Mouse (Mus musculus): Measurements from ENCODE around the gene Adi1. TPM values are rescaled to one million over a fixed set of nuclear protein-coding genes. Genes with fewer than 3 reads are reported as not detected.

Gene Adi1
- total RNA-seq, 1 experiment, result 25.3 TPM

DNA sequence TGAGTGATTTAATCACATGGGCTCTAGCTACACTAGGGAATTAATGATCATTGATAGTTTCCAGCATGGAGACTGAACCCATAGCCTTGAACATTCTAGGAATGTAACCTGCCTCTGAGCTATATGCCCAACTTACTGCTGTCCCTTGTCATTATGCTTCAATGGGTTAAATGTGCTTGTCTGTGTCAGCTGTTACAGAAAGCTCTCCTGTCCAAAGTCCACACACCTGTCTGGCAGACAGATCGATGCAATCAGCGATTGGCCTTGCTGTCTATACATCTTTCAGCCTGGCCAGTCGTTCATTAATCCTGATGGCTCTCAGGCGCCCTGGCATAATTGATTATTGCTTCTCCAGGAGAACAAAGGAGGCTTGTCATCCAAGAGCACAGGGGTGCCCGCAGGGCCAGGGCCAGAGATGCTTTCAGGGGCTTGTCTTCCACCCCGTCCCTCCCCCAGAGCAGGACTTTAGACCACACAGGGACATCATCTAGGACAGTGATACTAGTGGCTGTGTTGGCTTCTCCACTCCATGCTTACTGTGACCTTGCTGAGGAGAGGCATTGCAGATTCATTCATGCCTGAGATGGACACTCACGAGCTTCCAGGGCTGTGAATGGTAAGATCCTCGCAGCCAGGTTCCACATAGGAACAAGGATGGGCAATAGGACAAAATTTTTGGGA is 11.3 kb downstream of the Adi1 start:
- Histone ChIP-seq H3K9me3 (ENCODE audit: control insufficient read depth, insufficient read depth, low read depth, low read length) (0 out of 2 replicates have a peak, but pooled peaks cover 1% of the 10 kb centered on the region), H3K4me3 (ENCODE audit: insufficient read depth in 1 of 2, low read depth in 1 of 2, low read length in 2 of 2, poor library complexity in 1 of 2, severe bottlenecking in 1 of 2) (no peak overlapping the region), H3K9ac (ENCODE audit: insufficient read depth, low read depth, low read length, poor library complexity, severe bottlenecking) (no peak overlapping the region), H3K27ac (ENCODE audit: insufficient read depth, low read depth, low read length, poor library complexity, severe bottlenecking) (no peak overlapping the region), H3K36me3 (ENCODE audit: control insufficient read depth, insufficient read depth, low read length, poor library complexity, severe bottlenecking) (peaks cover 16% of the 10 kb centered on the region), H3K4me1 (ENCODE audit: control insufficient read depth in 2 of 2, insufficient read depth in 2 of 2, low read length in 2 of 2, poor library complexity in 1 of 2) (no peaks in the 10 kb centered on the region)
- in situ Hi-C loops (cut with MboI; ENCODE audit: low sequenced_read_pairs in 2 of 2, unreplicated experiment in 2 of 2), result no loop called here
- TF ChIP-seq CHD2 (IDR thresholded peaks at IDR 0.05; ENCODE audit: low read depth, low read length) (no peak), HCFC1 (IDR thresholded peaks at IDR 0.05; ENCODE audit: borderline replicate concordance, insufficient read depth, low read length) (no peak)
- no peak for DNase-seq (ENCODE audit: low read depth, low spot score)

DNA sequence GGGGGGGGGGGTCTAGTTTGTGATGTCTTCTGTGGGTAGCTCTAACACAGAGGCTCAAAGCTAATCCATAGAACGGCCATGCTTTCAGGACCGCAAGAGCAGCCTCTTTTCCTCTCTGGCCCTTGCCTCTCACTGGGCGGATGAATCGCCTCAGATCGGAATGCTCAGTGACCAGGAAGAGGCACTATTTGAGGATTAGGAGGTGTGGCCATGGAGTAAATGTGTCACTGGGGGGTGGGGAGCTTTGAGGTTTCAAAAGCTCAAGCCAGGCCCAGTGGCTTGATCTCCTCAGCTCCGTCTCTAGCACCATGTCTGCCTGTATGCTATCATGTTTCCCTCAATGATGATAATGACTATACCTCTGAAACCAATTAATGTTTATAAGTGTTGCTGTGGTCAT is 14.0 kb downstream of the Adi1 start:
- Histone ChIP-seq H3K4me3 (ENCODE audit: insufficient read depth in 1 of 2, low read depth in 1 of 2, low read length in 2 of 2, poor library complexity in 1 of 2, severe bottlenecking in 1 of 2) (no peak overlapping the region), H3K4me1 (ENCODE audit: control insufficient read depth in 2 of 2, insufficient read depth in 2 of 2, low read length in 2 of 2, poor library complexity in 1 of 2) (peaks cover 0 to 3% of the 10 kb centered on the region in 2 experiments; a peak in 1 of 4 replicates), H3K9ac (ENCODE audit: insufficient read depth, low read depth, low read length, poor library complexity, severe bottlenecking) (no peak overlapping the region), H3K9me3 (ENCODE audit: control insufficient read depth, insufficient read depth, low read depth, low read length) (no peaks in the 10 kb centered on the region), H3K27ac (ENCODE audit: insufficient read depth, low read depth, low read length, poor library complexity, severe bottlenecking) (no peak overlapping the region), H3K36me3 (ENCODE audit: control insufficient read depth, insufficient read depth, low read length, poor library complexity, severe bottlenecking) (peaks cover 13% of the 10 kb centered on the region; the same call in 1 of the 2 replicates)
- no peak for DNase-seq (ENCODE audit: low read depth, low spot score)
- TF ChIP-seq MAFK (IDR thresholded peaks at IDR 0.05; ENCODE audit: insufficient read depth, low read depth, low read length) (no peak), ZC3H11A (IDR thresholded peaks at IDR 0.05; ENCODE audit: borderline replicate concordance, low read depth, low read length) (no peak), HCFC1 (IDR thresholded peaks at IDR 0.05; ENCODE audit: borderline replicate concordance, insufficient read depth, low read length) (no peak), ZNF384 (IDR thresholded peaks at IDR 0.05; ENCODE audit: low read depth, low read length) (no peak), CHD2 (IDR thresholded peaks at IDR 0.05; ENCODE audit: low read depth, low read length) (no peak)
- in situ Hi-C loops (cut with MboI; ENCODE audit: low sequenced_read_pairs in 2 of 2, unreplicated experiment in 2 of 2), result no loop called here

DNA sequence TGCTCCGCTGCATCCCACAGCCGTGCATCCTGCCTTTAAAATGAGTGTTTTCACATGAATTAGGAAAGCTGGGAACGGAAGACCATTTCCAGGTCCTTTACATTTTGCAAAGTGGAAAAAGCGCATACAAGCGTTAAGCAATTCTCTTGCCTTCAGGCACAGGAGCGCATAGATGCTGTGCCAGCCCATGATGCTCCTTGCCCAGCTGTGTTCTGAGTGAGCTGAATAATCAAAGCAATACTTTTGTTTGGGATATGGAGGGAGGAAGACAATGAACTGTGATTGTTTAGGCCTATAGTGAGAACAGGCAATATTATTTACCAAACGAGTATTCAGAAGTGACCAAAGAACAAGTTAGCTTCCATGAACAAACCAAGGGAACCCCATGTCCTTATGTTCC is 15.7 kb downstream of the Adi1 start:
- DNase-seq (ENCODE audit: low read depth, low spot score), result no peak
- no peak overlapping the region for H3K27ac ChIP-seq (ENCODE audit: insufficient read depth, low read depth, low read length, poor library complexity, severe bottlenecking)
- H3K4me3 ChIP-seq (ENCODE audit: insufficient read depth in 1 of 2, low read depth in 1 of 2, low read length in 2 of 2, poor library complexity in 1 of 2, severe bottlenecking in 1 of 2), result no peak overlapping the region
- H3K9ac ChIP-seq (ENCODE audit: insufficient read depth, low read depth, low read length, poor library complexity, severe bottlenecking), result no peak overlapping the region
- TF ChIP-seq ZC3H11A (IDR thresholded peaks at IDR 0.05; ENCODE audit: borderline replicate concordance, low read depth, low read length) (no peak), CHD2 (IDR thresholded peaks at IDR 0.05; ENCODE audit: low read depth, low read length) (no peak), MAFK (IDR thresholded peaks at IDR 0.05; ENCODE audit: insufficient read depth, low read depth, low read length) (no peak), ZNF384 (IDR thresholded peaks at IDR 0.05; ENCODE audit: low read depth, low read length) (no peak), HCFC1 (IDR thresholded peaks at IDR 0.05; ENCODE audit: borderline replicate concordance, insufficient read depth, low read length) (no peak)
- peaks cover 14% of the 10 kb centered on the region; the same call in 1 of the 2 replicates for H3K36me3 ChIP-seq (ENCODE audit: control insufficient read depth, insufficient read depth, low read length, poor library complexity, severe bottlenecking)
- peaks cover 0 to 10% of the 10 kb centered on the region in 2 experiments; a peak in 1 of 4 replicates for H3K4me1 ChIP-seq (ENCODE audit: control insufficient read depth in 2 of 2, insufficient read depth in 2 of 2, low read length in 2 of 2, poor library complexity in 1 of 2)
- H3K9me3 ChIP-seq (ENCODE audit: control insufficient read depth, insufficient read depth, low read depth, low read length), result no peaks in the 10 kb centered on the region
- in situ Hi-C loops (cut with MboI; ENCODE audit: low sequenced_read_pairs in 2 of 2, unreplicated experiment in 2 of 2), result no loop called here

DNA sequence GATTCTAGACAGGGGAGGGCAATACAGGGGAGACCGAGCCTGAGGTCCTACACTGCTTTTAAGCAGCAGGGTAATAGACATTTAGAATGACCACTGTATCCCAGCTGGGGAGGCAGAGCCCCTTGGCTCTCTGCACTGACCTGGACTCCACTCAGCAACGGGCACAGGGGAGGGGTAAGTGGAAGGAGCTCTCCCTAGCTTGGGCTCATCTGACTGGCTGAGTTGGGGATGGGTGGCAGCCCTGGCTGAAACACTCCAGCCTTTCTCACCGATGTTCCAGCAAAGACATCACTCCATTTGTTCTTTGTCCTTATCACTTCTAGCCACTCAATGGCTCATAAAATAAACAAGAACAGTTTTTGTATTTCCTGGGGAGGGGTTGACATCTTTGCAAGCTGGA is 18.7 kb downstream of the Adi1 start:
- Histone ChIP-seq H3K9ac (ENCODE audit: insufficient read depth, low read depth, low read length, poor library complexity, severe bottlenecking) (no peak overlapping the region), H3K4me3 (ENCODE audit: insufficient read depth in 1 of 2, low read depth in 1 of 2, low read length in 2 of 2, poor library complexity in 1 of 2, severe bottlenecking in 1 of 2) (no peak overlapping the region), H3K36me3 (ENCODE audit: control insufficient read depth, insufficient read depth, low read length, poor library complexity, severe bottlenecking) (peaks cover 14% of the 10 kb centered on the region; the same call in 1 of the 2 replicates), H3K9me3 (ENCODE audit: control insufficient read depth, insufficient read depth, low read depth, low read length) (no peaks in the 10 kb centered on the region), H3K27ac (ENCODE audit: insufficient read depth, low read depth, low read length, poor library complexity, severe bottlenecking) (no peak overlapping the region), H3K4me1 (ENCODE audit: control insufficient read depth in 2 of 2, insufficient read depth in 2 of 2, low read length in 2 of 2, poor library complexity in 1 of 2) (peaks cover 0 to 10% of the 10 kb centered on the region in 2 experiments; a peak in 1 of 4 replicates)
- TF ChIP-seq ZC3H11A (IDR thresholded peaks at IDR 0.05; ENCODE audit: borderline replicate concordance, low read depth, low read length), result no peak
- TF ChIP-seq MAFK (IDR thresholded peaks at IDR 0.05; ENCODE audit: insufficient read depth, low read depth, low read length), result no peak
- no peak for TF ChIP-seq HCFC1 (IDR thresholded peaks at IDR 0.05; ENCODE audit: borderline replicate concordance, insufficient read depth, low read length)
- no peak for TF ChIP-seq ZNF384 (IDR thresholded peaks at IDR 0.05; ENCODE audit: low read depth, low read length)
- no peak for TF ChIP-seq CHD2 (IDR thresholded peaks at IDR 0.05; ENCODE audit: low read depth, low read length)
- in situ Hi-C loops (cut with MboI; ENCODE audit: low sequenced_read_pairs in 2 of 2, unreplicated experiment in 2 of 2), result no loop called here
- DNase-seq (ENCODE audit: low read depth, low spot score), result no peak
